Mouse (Mus musculus): ENCODE measurements around the gene Slc2a9. TPM values are rescaled to one million over a fixed set of nuclear protein-coding genes. Genes with fewer than 3 reads are reported as not detected.

Gene Slc2a9
- 0.65 and 1.3 TPM in 2 replicates for polyA plus RNA-seq (2021; fragmentation: Nextera tagmentation)
- long read RNA-seq, experiment 1, partial matches to known transcripts = 0 of 2 reads
- long read RNA-seq, experiment 1, other reads (novel, unspliced or antisense) = 2 of 2 reads
- long read RNA-seq, experiment 2, partial matches to known transcripts = 0 of 4 reads
- long read RNA-seq, experiment 2, other reads (novel, unspliced or antisense) = 2 of 4 reads

GRCm38 (mm10) chr5:38502992-38503391 lies at the start of gene Slc2a9:
Slc2a9 (minus strand) TSS chr5:38503143.

GRCm38 (mm10) chr5:38318966-38319786 lies 183.8 kb downstream of the Slc2a9 start, which contains the start of gene Drd5:
Drd5 (plus strand) TSS chr5:38319367.

Other genes starting within 250 kb of the Slc2a9 start
- 46.8 and 54.8 TPM in 2 replicates for gene Tmem128, start 243.0 kb downstream of the Slc2a9 start, polyA plus RNA-seq (2021; fragmentation: Nextera tagmentation)
- gene Otop1, start 227.2 kb downstream of the Slc2a9 start, polyA plus RNA-seq (2021; fragmentation: Nextera tagmentation) = 0.08 TPM in 1 of 2 replicates, not detected in the other
- 6.8 and 8.1 TPM in 2 replicates for gene Drd5, start 183.8 kb downstream of the Slc2a9 start, polyA plus RNA-seq (2021; fragmentation: Nextera tagmentation)
- gene Wdr1, start 60.1 kb upstream of the Slc2a9 start, polyA plus RNA-seq (2021; fragmentation: Nextera tagmentation) = 181 and 183 TPM in 2 replicates
- gene Zfp518b, start 181.7 kb upstream of the Slc2a9 start, polyA plus RNA-seq (2021; fragmentation: Nextera tagmentation) = 2.3 and 2.5 TPM in 2 replicates